Mouse (Mus musculus) frontal cortex, adult (tissue): ENCODE data around the gene Vars2.

Source experiments
- ATAC-seq: cut with Nextera tagmentation; 2 replicates; pipeline ENCODE4 v1.9.2; 2017; ENCODE audit warnings: mild to moderate bottlenecking, moderate library complexity, mixed read lengths; ENCODE audit not compliant: low TSS enrichment

Gene Vars2

DNA sequence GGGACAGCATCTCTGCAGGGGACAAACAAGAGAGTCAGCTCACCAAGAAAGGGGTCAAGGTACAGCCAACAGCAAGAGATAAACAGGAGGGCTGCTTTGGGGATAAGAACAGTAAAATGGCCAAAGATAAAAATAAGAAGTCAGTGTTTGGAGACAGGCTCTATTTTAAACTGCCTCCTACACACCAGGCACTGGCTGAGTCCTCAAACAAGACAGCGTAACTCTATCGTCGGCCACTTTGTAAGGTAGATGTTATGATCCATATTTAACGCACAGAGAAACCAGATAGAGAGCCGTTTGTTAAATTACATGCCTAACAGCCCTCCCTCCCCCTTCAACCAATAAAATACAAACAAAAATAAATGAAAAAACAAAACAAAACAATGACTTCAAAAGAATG, 26.5 kb upstream of the Vars2 start:
- ATAC-seq, result peak; percentile 26

DNA sequence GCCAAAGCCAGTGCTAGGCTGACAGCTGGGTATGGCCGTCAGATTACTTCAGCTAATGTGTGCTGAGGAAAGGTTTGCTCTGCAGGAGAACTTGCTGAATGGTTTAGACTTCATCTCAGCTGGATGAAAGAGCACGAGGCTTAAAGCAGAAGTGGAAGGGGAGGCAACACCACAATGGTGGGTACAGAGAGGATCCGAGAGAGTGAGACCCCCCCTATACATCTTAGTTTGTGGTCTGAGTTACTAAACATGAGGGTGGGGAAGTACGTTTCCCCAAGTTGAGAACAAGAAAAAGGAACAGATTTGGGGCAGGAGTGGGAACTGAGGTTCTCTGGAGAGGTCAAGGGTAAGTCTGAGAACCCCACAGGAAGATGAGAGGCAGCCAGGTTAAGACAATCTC, 25.0 kb upstream of the Vars2 start:
- no peak for ATAC-seq

GRCm38 (mm10) chr17:35691811-35692210, 24.4 kb upstream of the Vars2 start:
- no peak for ATAC-seq

- ATAC-seq, result no peak
Measured at GRCm38 (mm10) chr17:35689936-35690645, 22.7 kb upstream of the Vars2 start.

GRCm38 (mm10) chr17:35688347-35689175, 21.2 kb upstream of the Vars2 start:
- no peak for ATAC-seq

GRCm38 (mm10) chr17:35685061-35685460, 17.7 kb upstream of the Vars2 start:
- no peak for ATAC-seq

DNA sequence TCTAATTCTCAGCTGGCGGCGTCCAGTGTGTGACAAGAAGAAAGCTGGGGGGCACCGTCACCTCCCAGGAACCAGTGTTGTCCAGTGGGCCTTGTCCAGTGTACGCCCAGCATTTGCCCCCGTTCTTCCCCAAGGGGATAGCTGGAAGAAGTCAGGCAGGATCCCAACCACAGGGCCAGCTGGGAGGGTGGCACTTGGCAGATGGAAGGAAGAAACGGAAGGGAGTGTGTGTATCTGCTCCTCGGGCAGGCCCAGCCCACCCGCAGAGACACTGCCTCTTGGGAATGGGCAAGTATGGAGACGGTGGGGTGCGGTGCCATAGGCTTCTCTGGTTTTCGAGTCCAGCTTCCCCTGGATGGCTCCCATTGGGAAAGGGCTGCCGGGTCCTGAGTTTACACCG, 14.6 kb upstream of the Vars2 start:
- ATAC-seq, result no peak

- no peak for ATAC-seq
Measured at GRCm38 (mm10) chr17:35680591-35680990, 13.2 kb upstream of the Vars2 start.

DNA sequence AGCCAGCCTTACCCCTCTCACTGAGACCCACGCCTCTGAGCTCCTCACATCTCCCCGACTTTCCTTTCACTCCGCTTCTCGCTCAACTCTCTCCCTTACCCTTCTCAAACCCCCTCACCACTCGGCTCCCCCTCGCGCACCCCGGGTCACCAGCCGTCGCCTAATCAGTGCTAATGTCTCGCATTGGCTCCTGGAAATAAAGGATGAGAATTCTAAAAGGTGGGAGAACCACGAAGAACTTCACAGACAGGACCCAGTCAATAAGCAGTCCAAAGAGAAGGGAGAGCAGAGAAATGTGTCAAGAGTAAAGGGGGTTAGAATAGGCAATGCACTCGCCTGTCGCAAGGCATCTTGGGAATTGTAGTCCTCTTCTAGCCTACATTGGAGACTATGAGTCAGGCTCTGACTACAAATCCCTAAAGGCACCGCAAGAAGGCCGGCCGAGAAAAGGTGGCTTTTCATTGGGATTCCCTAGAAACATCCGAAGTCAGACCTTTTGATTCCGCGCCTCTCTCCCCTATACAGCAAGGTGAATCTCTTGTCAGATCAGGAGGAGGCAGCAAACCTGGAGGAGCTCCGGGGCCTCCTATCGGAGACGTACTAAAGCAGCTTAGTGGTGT, 6.1 kb upstream of the Vars2 start, which contains the start of gene Gtf2h4:
Gene Gtf2h4 (minus strand): TSS at position 324 of the 620 bp plus-strand sequence.
- ATAC-seq, result peak; percentile 99

DNA sequence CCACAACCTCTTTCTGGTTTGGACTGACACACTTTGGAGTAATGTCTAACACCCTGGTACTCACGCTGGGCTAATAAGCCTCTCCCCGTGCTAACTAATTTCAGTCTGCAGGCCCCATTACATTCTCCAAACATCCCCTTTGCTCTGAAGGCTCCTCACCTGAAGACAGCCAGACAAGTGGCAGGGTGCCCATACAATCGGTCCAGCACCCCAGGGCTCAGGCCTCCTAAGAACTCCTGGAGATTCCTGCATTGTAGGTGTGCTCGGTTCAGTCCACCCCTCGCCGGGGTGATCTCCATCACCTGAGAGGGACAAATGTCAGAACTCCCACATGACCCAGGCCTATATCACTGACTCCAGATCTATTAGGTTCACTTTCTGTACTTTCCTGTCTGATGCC, 5.1 kb upstream of the Vars2 start:
- ATAC-seq, result no peak

GRCm38 (mm10) chr17:35671846-35672245, 4.5 kb upstream of the Vars2 start:
- ATAC-seq, result no peak

DNA sequence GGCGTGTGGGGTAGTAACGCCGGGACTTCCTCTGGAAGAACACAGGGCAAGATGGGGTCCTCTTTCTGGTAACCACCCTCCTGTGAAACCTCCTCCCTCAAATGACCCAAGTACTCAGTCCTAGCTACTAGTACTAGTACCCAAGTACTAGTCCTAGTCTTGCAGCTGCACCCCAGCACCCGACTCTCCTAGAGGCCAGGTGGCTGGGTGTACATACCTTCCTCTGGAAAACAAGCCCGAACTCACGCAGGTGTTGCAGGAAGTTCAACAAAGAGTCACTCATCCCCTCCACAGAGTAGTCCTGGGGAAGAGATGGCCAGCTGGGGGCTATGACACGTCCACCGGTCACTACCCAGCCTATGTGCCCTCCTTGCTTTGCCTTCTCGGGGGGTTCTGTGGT, 2.3 kb upstream of the Vars2 start:
- no peak for ATAC-seq

DNA sequence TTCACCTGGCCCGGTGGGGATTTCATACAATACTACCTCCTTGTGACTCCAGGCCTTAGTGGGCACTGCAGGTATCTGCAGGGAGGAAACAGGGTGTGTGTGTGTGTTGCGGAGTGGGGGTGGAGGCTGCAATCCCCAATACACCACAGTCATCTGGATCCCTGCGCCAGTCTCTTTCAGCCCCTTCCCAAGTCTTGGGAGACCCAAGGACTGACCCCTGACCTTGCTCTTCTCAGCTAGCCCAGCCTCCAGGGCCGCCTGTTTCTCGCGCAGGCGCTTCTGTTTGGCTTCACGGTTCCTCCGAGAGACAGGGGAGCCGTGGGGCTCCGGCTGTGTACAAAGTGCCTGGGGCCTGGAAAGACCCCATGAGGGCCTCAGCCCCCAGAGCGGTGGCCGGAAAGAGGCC, 538 bp downstream of the Vars2 start:
- peak; percentile 31 for ATAC-seq

DNA sequence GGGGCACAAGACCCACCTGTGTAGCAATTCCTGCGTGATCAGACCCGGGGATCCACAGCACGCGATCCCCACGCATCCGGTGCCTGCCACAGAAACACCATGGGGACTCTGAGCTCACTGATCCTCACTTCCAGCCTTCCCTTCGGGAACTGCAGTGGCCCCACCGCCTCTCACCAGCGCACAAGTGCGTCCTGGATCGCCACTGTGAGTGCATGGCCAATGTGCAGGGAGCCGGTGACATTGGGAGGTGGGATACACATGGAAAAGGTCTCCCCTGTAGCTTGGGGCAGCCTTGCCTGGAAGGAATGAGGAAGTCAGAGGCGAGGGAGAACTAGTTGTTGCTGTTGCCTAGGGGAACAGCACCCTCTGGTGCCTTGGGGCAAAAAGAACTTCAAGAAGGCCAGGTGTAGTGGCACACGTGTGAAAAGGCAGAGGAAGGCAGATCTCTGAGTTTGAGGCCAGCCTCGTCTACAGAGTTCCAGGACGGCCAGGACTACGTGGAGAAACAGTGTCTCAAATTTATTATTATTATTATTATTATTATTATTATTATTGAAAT, 1.4 kb downstream of the Vars2 start:
- peak; percentile 50; the same call in 1 of the 2 replicates for ATAC-seq

DNA sequence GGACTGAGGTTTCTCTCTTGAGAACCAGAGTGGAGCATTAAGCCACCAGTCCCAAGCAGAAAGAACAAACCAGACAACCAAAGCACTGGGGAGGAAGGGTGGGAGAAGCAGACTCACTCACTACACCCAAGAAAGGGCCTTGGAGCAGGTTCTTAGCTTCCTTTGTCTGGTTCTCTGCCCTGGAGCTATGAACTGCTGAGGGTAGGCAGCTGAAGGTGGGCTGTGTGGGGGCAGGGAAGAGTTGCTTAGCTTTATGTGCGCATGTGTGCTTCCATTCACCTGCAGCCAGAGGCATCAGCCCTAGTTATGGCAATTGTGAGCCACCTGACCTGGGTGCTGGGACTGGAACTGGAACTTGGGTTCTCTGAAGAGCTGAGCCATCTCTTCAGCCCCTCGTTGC, 14.3 kb downstream of the Vars2 start:
- ATAC-seq, result no peak

DNA sequence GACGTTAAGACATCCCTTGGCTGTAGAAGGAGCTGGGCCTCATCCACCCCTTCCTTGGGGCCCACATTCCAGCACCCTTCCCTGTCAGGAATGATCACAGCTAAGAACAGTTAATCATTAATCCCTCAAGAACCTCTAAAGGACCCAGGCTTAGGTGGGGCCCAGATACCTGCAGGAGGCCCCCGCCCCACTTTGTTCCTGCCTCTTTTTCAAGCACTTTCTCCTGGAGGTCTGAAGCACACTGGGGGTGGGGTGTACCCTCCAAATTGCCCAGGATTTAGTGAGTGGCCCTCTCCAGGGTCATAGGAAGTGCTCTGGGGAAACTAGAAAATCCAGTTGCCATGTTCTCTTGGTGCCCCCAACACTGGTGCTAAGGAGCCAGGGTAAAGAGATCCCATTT, 18.0 kb downstream of the Vars2 start:
- no peak for ATAC-seq

GRCm38 (mm10) chr17:35643609-35644236, 23.7 kb downstream of the Vars2 start, which contains the start of gene Mucl3:
Mucl3 (minus strand) TSS chr17:35643695.
- no peak for ATAC-seq

GRCm38 (mm10) chr17:35639352-35639751, 28.0 kb downstream of the Vars2 start:
- no peak for ATAC-seq

DNA sequence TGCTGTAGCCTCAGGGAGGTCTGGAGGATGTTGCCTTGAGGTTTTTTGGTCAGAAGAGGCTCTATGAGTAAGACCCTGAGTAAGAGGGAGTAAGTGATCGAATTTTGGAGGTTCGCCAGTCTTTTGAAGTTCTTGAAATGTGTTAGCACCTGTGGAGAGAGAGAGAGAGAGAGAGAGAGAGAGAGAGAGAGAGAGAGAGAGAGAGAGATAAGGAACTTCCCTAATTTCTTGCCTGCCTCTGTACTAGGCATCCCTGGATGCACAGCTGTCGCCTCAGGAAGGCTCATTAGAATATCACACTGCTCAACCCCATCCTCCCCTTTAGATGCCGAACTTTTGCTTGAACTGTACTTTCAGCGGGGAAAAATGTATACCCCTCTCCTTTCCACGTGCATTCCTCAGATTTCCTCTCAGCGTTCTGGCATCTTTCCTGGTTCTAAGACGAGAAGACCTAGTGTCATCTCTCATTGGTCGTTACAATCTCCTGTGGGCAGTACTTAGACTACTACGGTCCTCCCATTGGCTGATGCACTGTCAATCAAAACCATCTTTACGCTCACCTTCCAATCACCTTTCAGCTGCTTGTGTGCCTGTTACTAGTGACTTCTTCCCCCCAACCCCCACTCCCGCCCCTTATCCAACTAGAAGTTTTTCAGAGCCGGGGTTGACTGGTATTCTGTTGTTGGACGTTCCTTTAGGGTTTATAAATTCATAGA, 28.8 kb downstream of the Vars2 start:
- ATAC-seq, result no peak

- no peak; the same call in 1 of the 2 replicates for ATAC-seq
Measured at GRCm38 (mm10) chr17:35636363-35636762, 31.0 kb downstream of the Vars2 start.

GRCm38 (mm10) chr17:35635699-35636111, 31.7 kb downstream of the Vars2 start:
- peak; percentile 53 for ATAC-seq
